Mouse (Mus musculus): Measurements from ENCODE around the gene Snx29. TPM values are rescaled to one million over a fixed set of nuclear protein-coding genes. Genes with fewer than 3 reads are reported as not detected.
"Not testable (repeated sequence)": the region's sequence is repeated elsewhere in the genome, so short reads cannot be mapped to it uniquely, and the experiment has no call there.

Snx29 gene
- polyA plus RNA-seq, 2 experiments, result 1.9 TPM

- ATAC-seq (ENCODE audit: insufficient read depth), result no peak
- H3K4me1 ChIP-seq (replicated peaks; ENCODE audit: control insufficient read depth in 2 of 2, insufficient read depth in 2 of 2, low read length in 1 of 2), result no peaks in the 10 kb centered on the region
- H3K9ac ChIP-seq (replicated peaks), result no peak overlapping the region
- H3K36me3 ChIP-seq (replicated peaks; ENCODE audit: control insufficient read depth, insufficient read depth, low read depth), result no peaks in the 10 kb centered on the region
- 57% methylated on average over 5 of the region's 5 CpGs for WGBS (ENCODE audit: insufficient replicate concordance)
- H3K4me3 ChIP-seq (ENCODE audit: insufficient read depth in 1 of 2, low read depth in 2 of 2, low read length in 2 of 2), result no peak overlapping the region
- no peak for DNase-seq (ENCODE audit: low read depth in 3 of 3, low spot score in 3 of 3)
- TF ChIP-seq EP300 (IDR thresholded peaks at IDR 0.05; ENCODE audit: low read depth) (no peak), CTCF (IDR thresholded peaks at IDR 0.05; ENCODE audit: low read depth) (no peak)
- H3K4me2 ChIP-seq (ENCODE audit: low read depth), result no peak overlapping the region
- no peaks in the 10 kb centered on the region for H3K9me3 ChIP-seq (ENCODE audit: control insufficient read depth, low read length)
- no peaks in the 10 kb centered on the region for H3K27me3 ChIP-seq (ENCODE audit: control insufficient read depth, insufficient read depth, low read length)
- H3K27ac ChIP-seq, result no peak overlapping the region
Measured at GRCm38 (mm10) chr16:11505492-11506176, 182.9 kb downstream of the Snx29 start.

- Histone ChIP-seq H3K9ac (replicated peaks) (no peak overlapping the region), H3K9me3 (ENCODE audit: control insufficient read depth, low read length) (no peaks in the 10 kb centered on the region), H3K36me3 (replicated peaks; ENCODE audit: control insufficient read depth, insufficient read depth, low read depth) (no peaks in the 10 kb centered on the region), H3K27me3 (ENCODE audit: control insufficient read depth, insufficient read depth, low read length) (no peaks in the 10 kb centered on the region), H3K27ac (no peak overlapping the region), H3K4me1 (replicated peaks; ENCODE audit: control insufficient read depth in 2 of 2, insufficient read depth in 2 of 2, low read length in 1 of 2) (no peaks in the 10 kb centered on the region), H3K4me3 (ENCODE audit: insufficient read depth in 1 of 2, low read depth in 2 of 2, low read length in 2 of 2) (no peak overlapping the region), H3K4me2 (ENCODE audit: low read depth) (no peak overlapping the region)
- WGBS (ENCODE audit: insufficient replicate concordance), result 81% methylated on average over 9 of the region's 9 CpGs
- ATAC-seq (ENCODE audit: insufficient read depth) (no peak), DNase-seq (ENCODE audit: low read depth in 3 of 3, low spot score in 3 of 3) (no peak)
- TF ChIP-seq CTCF (IDR thresholded peaks at IDR 0.05; ENCODE audit: low read depth) (no peak), EP300 (IDR thresholded peaks at IDR 0.05; ENCODE audit: low read depth) (no peak)
Measured at GRCm38 (mm10) chr16:11507188-11507731, 184.6 kb downstream of the Snx29 start.

GRCm38 (mm10) chr16:11508341-11508740 is 185.6 kb downstream of the Snx29 start:
- ATAC-seq (ENCODE audit: insufficient read depth), result no peak

GRCm38 (mm10) chr16:11510416-11510815 is 187.7 kb downstream of the Snx29 start:
- ATAC-seq (ENCODE audit: insufficient read depth), result no peak
- Histone ChIP-seq H3K9ac (replicated peaks) (no peak overlapping the region), H3K27me3 (ENCODE audit: control insufficient read depth, insufficient read depth, low read length) (no peaks in the 10 kb centered on the region), H3K9me3 (ENCODE audit: control insufficient read depth, low read length) (no peaks in the 10 kb centered on the region), H3K27ac (no peak overlapping the region), H3K4me3 (ENCODE audit: insufficient read depth in 1 of 2, low read depth in 2 of 2, low read length in 2 of 2) (no peak overlapping the region), H3K4me2 (ENCODE audit: low read depth) (no peak overlapping the region), H3K4me1 (replicated peaks; ENCODE audit: control insufficient read depth in 2 of 2, insufficient read depth in 2 of 2, low read length in 1 of 2) (no peaks in the 10 kb centered on the region), H3K36me3 (replicated peaks; ENCODE audit: control insufficient read depth, insufficient read depth, low read depth) (no peaks in the 10 kb centered on the region)
- 68% methylated on average over 2 of the region's 2 CpGs for WGBS (ENCODE audit: insufficient replicate concordance)
- no peak for DNase-seq (ENCODE audit: low read depth in 3 of 3, low spot score in 3 of 3)
- TF ChIP-seq EP300 (IDR thresholded peaks at IDR 0.05; ENCODE audit: low read depth), result no peak
- no peak for TF ChIP-seq CTCF (IDR thresholded peaks at IDR 0.05; ENCODE audit: low read depth)

More at GRCm38 (mm10) chr16:11508341-11508740, 185.6 kb downstream of the Snx29 start:
- DNase-seq (ENCODE audit: low read depth in 3 of 3, low spot score in 3 of 3), result no peak
- Histone ChIP-seq H3K36me3 (replicated peaks; ENCODE audit: control insufficient read depth, insufficient read depth, low read depth) (no peaks in the 10 kb centered on the region), H3K4me1 (replicated peaks; ENCODE audit: control insufficient read depth in 2 of 2, insufficient read depth in 2 of 2, low read length in 1 of 2) (no peaks in the 10 kb centered on the region), H3K4me3 (ENCODE audit: insufficient read depth in 1 of 2, low read depth in 2 of 2, low read length in 2 of 2) (no peak overlapping the region), H3K9me3 (ENCODE audit: control insufficient read depth, low read length) (no peaks in the 10 kb centered on the region), H3K9ac (replicated peaks) (no peak overlapping the region), H3K4me2 (ENCODE audit: low read depth) (no peak overlapping the region), H3K27me3 (ENCODE audit: control insufficient read depth, insufficient read depth, low read length) (no peaks in the 10 kb centered on the region), H3K27ac (no peak overlapping the region)
- no peak for TF ChIP-seq CTCF (IDR thresholded peaks at IDR 0.05; ENCODE audit: low read depth)
- no peak for TF ChIP-seq EP300 (IDR thresholded peaks at IDR 0.05; ENCODE audit: low read depth)
- 70% methylated on average over 7 of the region's 7 CpGs for WGBS (ENCODE audit: insufficient replicate concordance)

- H3K36me3 ChIP-seq (replicated peaks; ENCODE audit: control insufficient read depth, insufficient read depth, low read depth), result no peaks in the 10 kb centered on the region
- no peak for DNase-seq (ENCODE audit: low read depth in 3 of 3, low spot score in 3 of 3)
- 56% methylated on average over 3 of the region's 3 CpGs for WGBS (ENCODE audit: insufficient replicate concordance)
Measured at GRCm38 (mm10) chr16:11510854-11511253, 188.1 kb downstream of the Snx29 start.

GRCm38 (mm10) chr16:11511696-11512095 is 189.0 kb downstream of the Snx29 start:
- not testable (repeated sequence) for H3K36me3 ChIP-seq (replicated peaks; ENCODE audit: control insufficient read depth, insufficient read depth, low read depth); DNase-seq (ENCODE audit: low read depth in 3 of 3, low spot score in 3 of 3); H3K9me3 ChIP-seq (ENCODE audit: control insufficient read depth, low read length); H3K27ac ChIP-seq; ATAC-seq (ENCODE audit: insufficient read depth); H3K4me2 ChIP-seq (ENCODE audit: low read depth); H3K9ac ChIP-seq (replicated peaks); H3K27me3 ChIP-seq (ENCODE audit: control insufficient read depth, insufficient read depth, low read length); H3K4me1 ChIP-seq (replicated peaks; ENCODE audit: control insufficient read depth in 2 of 2, insufficient read depth in 2 of 2, low read length in 1 of 2); H3K4me3 ChIP-seq (ENCODE audit: insufficient read depth in 1 of 2, low read depth in 2 of 2, low read length in 2 of 2)
- 50% methylated on average over 7 of the region's 7 CpGs for WGBS (ENCODE audit: insufficient replicate concordance)

More at GRCm38 (mm10) chr16:11510854-11511253, 188.1 kb downstream of the Snx29 start:
- Histone ChIP-seq H3K27ac (no peak overlapping the region), H3K9me3 (ENCODE audit: control insufficient read depth, low read length) (no peaks in the 10 kb centered on the region), H3K9ac (replicated peaks) (no peak overlapping the region), H3K4me2 (ENCODE audit: low read depth) (no peak overlapping the region), H3K27me3 (ENCODE audit: control insufficient read depth, insufficient read depth, low read length) (no peaks in the 10 kb centered on the region), H3K4me3 (ENCODE audit: insufficient read depth in 1 of 2, low read depth in 2 of 2, low read length in 2 of 2) (no peak overlapping the region), H3K4me1 (replicated peaks; ENCODE audit: control insufficient read depth in 2 of 2, insufficient read depth in 2 of 2, low read length in 1 of 2) (no peaks in the 10 kb centered on the region)
- no peak for ATAC-seq (ENCODE audit: insufficient read depth)
- TF ChIP-seq CTCF (IDR thresholded peaks at IDR 0.05; ENCODE audit: low read depth) (no peak), EP300 (IDR thresholded peaks at IDR 0.05; ENCODE audit: low read depth) (no peak)

Measured in liver, embryonic 14.5 days (tissue).